Mouse (Mus musculus): Measurements from ENCODE around the gene Armh3. TPM values are rescaled to one million over a fixed set of nuclear protein-coding genes. Genes with fewer than 3 reads are reported as not detected.

Armh3 gene
- polyA plus RNA-seq, 1 experiment = 17.1 TPM

DNA sequence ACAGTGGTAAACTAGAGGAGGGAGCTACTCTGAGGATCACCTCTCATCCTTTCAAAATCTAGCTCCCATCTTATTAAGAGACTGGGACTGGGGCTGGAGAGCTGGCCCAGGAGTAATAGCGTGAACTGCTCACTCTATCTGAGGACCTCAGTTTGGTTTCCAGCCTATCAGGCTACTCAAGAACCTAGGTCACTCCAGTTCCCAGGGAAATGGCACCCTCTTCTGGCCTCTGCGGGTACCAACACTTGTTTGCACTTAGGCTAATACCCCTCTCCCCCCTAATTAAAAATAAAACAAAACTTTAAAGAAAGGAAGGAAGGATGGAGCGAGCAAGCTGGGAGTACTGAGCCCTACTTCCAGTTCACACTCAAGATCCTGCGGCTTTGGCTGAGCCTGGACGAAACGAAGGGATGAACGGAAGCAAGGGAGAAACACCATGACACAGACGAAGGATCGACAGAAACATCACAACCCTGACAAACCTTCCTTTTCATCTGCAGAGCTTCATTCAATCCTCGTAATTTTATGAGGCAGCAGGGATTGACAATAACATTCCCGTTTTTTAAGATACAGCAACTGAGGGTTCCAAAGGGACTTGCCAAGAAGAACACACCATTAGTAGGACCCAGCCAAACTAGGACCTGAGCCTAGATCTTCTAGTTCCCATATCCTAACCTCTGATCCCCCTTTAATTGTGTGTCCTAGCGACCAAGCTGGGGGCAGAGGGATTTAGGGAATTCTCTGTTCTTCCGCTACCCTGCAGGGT is 38.4 kb upstream of the Armh3 start:
- TF ChIP-seq POLR2A (IDR thresholded peaks at IDR 0.05; ENCODE audit: insufficient read depth, low read length) = no peak
- peak; percentile 52 for TF ChIP-seq CTCF (IDR thresholded peaks at IDR 0.05; ENCODE audit: low read depth, low read length)
- Histone ChIP-seq H3K9me3 (replicated peaks; ENCODE audit: control insufficient read depth, insufficient read depth, low read length, poor library complexity, severe bottlenecking) (no peaks in the 10 kb centered on the region), H3K4me3 (ENCODE audit: low read depth, low read length) (peak overlapping the region; percentile 72), H3K27me3 (ENCODE audit: control insufficient read depth, insufficient read depth, low read length, poor library complexity, severe bottlenecking) (no peaks in the 10 kb centered on the region), H3K27ac (ENCODE audit: insufficient read depth, low read length) (peak overlapping the region; percentile 98), H3K9ac (ENCODE audit: low read depth, poor library complexity, severe bottlenecking) (peak overlapping the region; percentile 38), H3K4me1 (ENCODE audit: control insufficient read depth, insufficient read depth, low read length) (peaks cover 7% of the 10 kb centered on the region), H3K36me3 (ENCODE audit: control insufficient read depth, insufficient read depth, low read length, poor library complexity, severe bottlenecking) (peaks cover 42% of the 10 kb centered on the region)

GRCm38 (mm10) chr19:46035971-46036370 is 37.7 kb upstream of the Armh3 start:
- Histone ChIP-seq H3K27ac (ENCODE audit: insufficient read depth, low read length) (no peak overlapping the region), H3K9me3 (replicated peaks; ENCODE audit: control insufficient read depth, insufficient read depth, low read length, poor library complexity, severe bottlenecking) (no peaks in the 10 kb centered on the region), H3K4me1 (ENCODE audit: control insufficient read depth, insufficient read depth, low read length) (peaks cover 4% of the 10 kb centered on the region), H3K27me3 (ENCODE audit: control insufficient read depth, insufficient read depth, low read length, poor library complexity, severe bottlenecking) (no peaks in the 10 kb centered on the region), H3K9ac (ENCODE audit: low read depth, poor library complexity, severe bottlenecking) (peak overlapping the region; percentile 38; the same call in 1 of the 2 replicates), H3K4me3 (ENCODE audit: low read depth, low read length) (no peak overlapping the region), H3K36me3 (ENCODE audit: control insufficient read depth, insufficient read depth, low read length, poor library complexity, severe bottlenecking) (peaks cover 42% of the 10 kb centered on the region)
- TF ChIP-seq EP300 (IDR thresholded peaks at IDR 0.05; ENCODE audit: insufficient read depth, low read depth, low read length) = no peak
- TF ChIP-seq CTCF (IDR thresholded peaks at IDR 0.05; ENCODE audit: low read depth, low read length) = no peak
- TF ChIP-seq POLR2A (IDR thresholded peaks at IDR 0.05; ENCODE audit: insufficient read depth, low read length) = no peak

DNA sequence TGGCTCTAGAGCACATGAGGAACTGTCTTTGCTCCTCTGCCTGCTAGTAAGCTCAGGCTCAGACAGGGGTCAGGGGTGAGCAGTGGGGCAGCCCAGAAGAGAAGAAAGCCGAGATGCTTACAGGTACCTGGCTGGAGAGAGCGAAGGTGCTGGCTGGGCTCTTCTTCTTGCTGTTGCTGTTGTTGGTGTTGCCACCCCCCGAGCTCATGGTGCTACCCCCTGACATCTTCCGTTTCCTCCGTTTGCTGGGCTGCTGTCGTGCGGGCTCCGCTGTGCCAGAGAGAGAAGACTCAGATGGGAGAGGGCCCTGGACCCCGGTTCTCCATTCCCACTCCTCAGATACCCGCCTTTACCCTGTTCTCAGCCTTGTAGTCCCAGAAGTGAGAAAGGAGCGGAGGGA is 35.6 kb upstream of the Armh3 start:
- H3K27me3 ChIP-seq (ENCODE audit: control insufficient read depth, insufficient read depth, low read length, poor library complexity, severe bottlenecking) = no peaks in the 10 kb centered on the region
- no peak overlapping the region for H3K4me3 ChIP-seq (ENCODE audit: low read depth, low read length)
- TF ChIP-seq EP300 (IDR thresholded peaks at IDR 0.05; ENCODE audit: insufficient read depth, low read depth, low read length) (no peak), POLR2A (IDR thresholded peaks at IDR 0.05; ENCODE audit: insufficient read depth, low read length) (no peak), CTCF (IDR thresholded peaks at IDR 0.05; ENCODE audit: low read depth, low read length) (no peak)
- no peak overlapping the region for H3K27ac ChIP-seq (ENCODE audit: insufficient read depth, low read length)
- no peak overlapping the region for H3K9ac ChIP-seq (ENCODE audit: low read depth, poor library complexity, severe bottlenecking)
- peaks cover 42% of the 10 kb centered on the region for H3K36me3 ChIP-seq (ENCODE audit: control insufficient read depth, insufficient read depth, low read length, poor library complexity, severe bottlenecking)
- no peaks in the 10 kb centered on the region for H3K9me3 ChIP-seq (replicated peaks; ENCODE audit: control insufficient read depth, insufficient read depth, low read length, poor library complexity, severe bottlenecking)
- H3K4me1 ChIP-seq (ENCODE audit: control insufficient read depth, insufficient read depth, low read length) = peaks cover 4% of the 10 kb centered on the region

- Histone ChIP-seq H3K36me3 (ENCODE audit: control insufficient read depth, insufficient read depth, low read length, poor library complexity, severe bottlenecking) (peaks cover 42% of the 10 kb centered on the region), H3K9me3 (replicated peaks; ENCODE audit: control insufficient read depth, insufficient read depth, low read length, poor library complexity, severe bottlenecking) (no peaks in the 10 kb centered on the region), H3K9ac (ENCODE audit: low read depth, poor library complexity, severe bottlenecking) (no peak overlapping the region), H3K27me3 (ENCODE audit: control insufficient read depth, insufficient read depth, low read length, poor library complexity, severe bottlenecking) (no peaks in the 10 kb centered on the region), H3K27ac (ENCODE audit: insufficient read depth, low read length) (no peak overlapping the region), H3K4me1 (ENCODE audit: control insufficient read depth, insufficient read depth, low read length) (peaks cover 4% of the 10 kb centered on the region), H3K4me3 (ENCODE audit: low read depth, low read length) (no peak overlapping the region)
- TF ChIP-seq CTCF (IDR thresholded peaks at IDR 0.05; ENCODE audit: low read depth, low read length) (no peak), EP300 (IDR thresholded peaks at IDR 0.05; ENCODE audit: insufficient read depth, low read depth, low read length) (no peak), POLR2A (IDR thresholded peaks at IDR 0.05; ENCODE audit: insufficient read depth, low read length) (no peak)
Measured at GRCm38 (mm10) chr19:46032731-46033510, 34.6 kb upstream of the Armh3 start.

GRCm38 (mm10) chr19:46031689-46032432 is 33.6 kb upstream of the Armh3 start:
- TF ChIP-seq CTCF (IDR thresholded peaks at IDR 0.05; ENCODE audit: low read depth, low read length) (no peak), POLR2A (IDR thresholded peaks at IDR 0.05; ENCODE audit: insufficient read depth, low read length) (no peak), EP300 (IDR thresholded peaks at IDR 0.05; ENCODE audit: insufficient read depth, low read depth, low read length) (no peak)
- H3K9ac ChIP-seq (ENCODE audit: low read depth, poor library complexity, severe bottlenecking) = no peak overlapping the region
- no peak overlapping the region for H3K4me3 ChIP-seq (ENCODE audit: low read depth, low read length)
- H3K27ac ChIP-seq (ENCODE audit: insufficient read depth, low read length) = 0 out of 2 replicates have a peak overlapping the region, but pooled peaks have one; percentile 26
- peaks cover 42% of the 10 kb centered on the region for H3K36me3 ChIP-seq (ENCODE audit: control insufficient read depth, insufficient read depth, low read length, poor library complexity, severe bottlenecking)
- no peaks in the 10 kb centered on the region for H3K9me3 ChIP-seq (replicated peaks; ENCODE audit: control insufficient read depth, insufficient read depth, low read length, poor library complexity, severe bottlenecking)
- peaks cover 4% of the 10 kb centered on the region for H3K4me1 ChIP-seq (ENCODE audit: control insufficient read depth, insufficient read depth, low read length)
- no peaks in the 10 kb centered on the region for H3K27me3 ChIP-seq (ENCODE audit: control insufficient read depth, insufficient read depth, low read length, poor library complexity, severe bottlenecking)

All from ES-Bruce4 (cell line).